Mouse (Mus musculus): Measurements from ENCODE around the gene Atp8a1.

GRCm38 (mm10) chr5:67815572-67816325 is 31.5 kb downstream of the Atp8a1 start:
- TF ChIP-seq CTCF (IDR thresholded peaks at IDR 0.05; ENCODE audit: low read depth, low read length) = no peak
- no peak for TF ChIP-seq POLR2A (IDR thresholded peaks at IDR 0.05; ENCODE audit: extremely low read depth, insufficient read depth, low read length)
